Mouse (Mus musculus): Measurements from ENCODE around the gene Eml2.

DNA sequence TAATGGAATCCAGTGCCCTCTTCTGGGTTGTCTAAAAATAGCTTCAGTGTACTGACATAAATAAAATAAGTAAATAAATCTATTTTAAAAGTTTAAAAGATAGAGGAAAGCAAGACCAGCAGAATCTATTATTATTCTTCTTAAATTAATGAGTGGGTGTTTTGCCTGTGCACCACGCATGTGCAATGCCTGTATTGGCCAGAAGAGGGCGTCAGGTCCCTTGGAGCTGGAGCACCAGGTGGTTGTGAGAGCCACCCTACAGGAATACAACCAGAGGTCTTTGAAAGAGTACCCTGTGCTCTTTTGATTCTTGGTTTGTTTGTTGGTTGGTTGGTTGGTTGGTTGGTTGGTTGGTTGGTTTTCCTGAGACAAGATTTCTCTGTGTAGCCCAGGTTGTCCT lies 21.8 kb downstream of the Eml2 start:
- TF ChIP-seq CTCF (IDR thresholded peaks at IDR 0.05) (peak; percentile 78), EP300 (IDR thresholded peaks at IDR 0.05) (no peak)
